Mouse (Mus musculus) heart, embryonic 10.5 days (tissue): ENCODE measurements around the gene Thap7. TPM values are rescaled to one million over a fixed set of nuclear protein-coding genes. Genes with fewer than 3 reads are reported as not detected.
A peak's percentile ranks its signal among the peaks of the same experiment; 100 is the strongest.
"Not testable (repeated sequence)": the region's sequence is repeated elsewhere in the genome, so short reads cannot be mapped to it uniquely, and the experiment has no call there.

ENCODE experiments used
- DNase-seq: peaks from one replicate; pipeline ENCODE4 v3.0.0-alpha.2; 2017; ENCODE audit warnings: low spot score
- H3K27ac ChIP-seq: fragments of 300-500 bp; sonication (generic); 2 replicates; pipeline ENCODE4 v1.5.1; 2016; ENCODE audit warnings: mild to moderate bottlenecking
- H3K27me3 ChIP-seq: fragments of 300-500 bp; sonication (generic); 2 replicates; pipeline ENCODE4 v1.6.1; 2016; ENCODE audit warnings: mild to moderate bottlenecking; ENCODE audit not compliant: poor library complexity, insufficient read depth, severe bottlenecking
- H3K36me3 ChIP-seq: fragments of 300-500 bp; sonication (generic); 2 replicates; pipeline ENCODE4 v1.6.1; 2016; ENCODE audit warnings: mild to moderate bottlenecking, moderate library complexity
- H3K4me1 ChIP-seq: fragments of 300-500 bp; sonication (generic); 2 replicates; pipeline ENCODE4 v1.6.1; 2016; ENCODE audit warnings: mild to moderate bottlenecking
- H3K4me3 ChIP-seq: fragments of 300-500 bp; sonication (generic); 2 replicates; pipeline ENCODE4 v1.5.1; 2016; ENCODE audit warnings: mild to moderate bottlenecking, moderate library complexity
- H3K9me3 ChIP-seq: fragments of 300-500 bp; sonication (generic); 2 replicates; pipeline ENCODE4 v1.6.1; 2016; ENCODE audit warnings: mild to moderate bottlenecking, moderate library complexity
- WGBS: fragments of 180-500 bp; shearing (Covaris S2); methylation state at CpG from one replicate; pipeline ENCODE4 v1.1.7; 2016; 5-methylcytosine and 5-hydroxymethylcytosine counted together
- polyA plus RNA-seq: library from polyadenylated mRNA; unstranded; fragments of >200 nt; fragmentation: Nextera tagmentation; extraction: Ambion mirVana; gene quantifications from 2 replicates; pipeline ENCODE4 v1.2.1, GENCODE M21; 2016

Gene Thap7
- polyA plus RNA-seq, 1 experiment from 2014 or later: 48.4 TPM

- WGBS: 55% methylated on average over 4 of the region's 4 CpGs
- Histone ChIP-seq H3K27me3 (0 out of 2 replicates have a peak, but pooled peaks cover 12% of the 10 kb centered on the region), H3K4me1 (peaks cover 62% of the 10 kb centered on the region), H3K27ac (no peak overlapping the region), H3K4me3 (no peak overlapping the region), H3K9me3 (no peaks in the 10 kb centered on the region), H3K36me3 (no peaks in the 10 kb centered on the region)
- no peak for DNase-seq
These were observed 26.0 kb upstream of the Thap7 start for GRCm38 (mm10) chr16:17556907-17557306.

DNA sequence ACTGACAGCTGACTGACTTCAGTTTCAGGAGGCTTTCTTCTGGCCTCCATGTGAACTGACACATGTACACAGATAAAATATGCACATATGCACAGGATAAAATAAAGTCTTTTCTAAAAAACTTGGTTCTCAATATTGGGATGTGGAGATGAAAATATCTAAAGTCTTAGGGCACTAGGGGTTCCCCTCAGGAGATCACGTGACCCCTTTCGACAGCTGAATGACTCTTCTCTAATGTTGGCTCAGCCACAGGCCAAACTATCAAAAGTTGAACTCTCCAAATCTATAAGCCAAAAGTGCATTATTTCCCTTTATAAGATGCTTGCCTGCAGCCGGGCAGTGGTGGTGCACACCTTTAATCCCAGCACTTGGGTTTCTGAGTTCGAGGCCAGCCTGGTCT lies 25.2 kb upstream of the Thap7 start:
- 83% methylated on average over 4 of the region's 4 CpGs for WGBS
- peaks cover 56% of the 10 kb centered on the region for H3K4me1 ChIP-seq
- H3K9me3 ChIP-seq: no peaks in the 10 kb centered on the region

DNA sequence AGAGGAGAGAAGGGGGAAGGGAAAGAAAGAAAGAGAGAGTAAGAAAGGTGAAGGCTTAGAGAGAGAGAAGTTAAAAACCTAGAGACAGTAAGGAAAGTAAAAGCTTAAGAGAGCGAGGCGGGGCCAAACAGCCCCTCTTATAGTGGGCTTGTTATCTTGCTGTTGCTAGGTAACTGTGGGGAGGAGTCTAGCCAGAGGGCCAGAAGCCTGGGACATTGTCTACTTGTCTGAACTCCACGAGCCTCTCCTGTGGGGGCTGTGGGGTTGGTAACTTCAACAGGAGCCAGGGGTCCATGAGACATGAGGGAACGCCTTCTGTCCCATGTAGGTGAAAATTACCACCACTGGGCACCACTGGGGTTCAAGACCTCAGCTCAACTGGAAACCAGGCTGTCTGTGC lies 23.8 kb upstream of the Thap7 start:
- H3K9me3 ChIP-seq, H3K36me3 ChIP-seq: not testable (repeated sequence)
- DNase-seq: peak; percentile 92
- WGBS: 16% methylated on average over 4 of the region's 4 CpGs
- Histone ChIP-seq H3K4me1 (peaks cover 46% of the 10 kb centered on the region), H3K27ac (peak overlapping the region; percentile 87), H3K27me3 (0 out of 2 replicates have a peak, but pooled peaks cover 12% of the 10 kb centered on the region), H3K4me3 (peak overlapping the region; percentile 42)

More for the DNA sequence above, 25.2 kb upstream of the Thap7 start:
- no peak overlapping the region for H3K27ac ChIP-seq
- 0 out of 2 replicates have a peak, but pooled peaks cover 12% of the 10 kb centered on the region for H3K27me3 ChIP-seq
- no peaks in the 10 kb centered on the region for H3K36me3 ChIP-seq
- no peak for DNase-seq
- no peak overlapping the region for H3K4me3 ChIP-seq

DNA sequence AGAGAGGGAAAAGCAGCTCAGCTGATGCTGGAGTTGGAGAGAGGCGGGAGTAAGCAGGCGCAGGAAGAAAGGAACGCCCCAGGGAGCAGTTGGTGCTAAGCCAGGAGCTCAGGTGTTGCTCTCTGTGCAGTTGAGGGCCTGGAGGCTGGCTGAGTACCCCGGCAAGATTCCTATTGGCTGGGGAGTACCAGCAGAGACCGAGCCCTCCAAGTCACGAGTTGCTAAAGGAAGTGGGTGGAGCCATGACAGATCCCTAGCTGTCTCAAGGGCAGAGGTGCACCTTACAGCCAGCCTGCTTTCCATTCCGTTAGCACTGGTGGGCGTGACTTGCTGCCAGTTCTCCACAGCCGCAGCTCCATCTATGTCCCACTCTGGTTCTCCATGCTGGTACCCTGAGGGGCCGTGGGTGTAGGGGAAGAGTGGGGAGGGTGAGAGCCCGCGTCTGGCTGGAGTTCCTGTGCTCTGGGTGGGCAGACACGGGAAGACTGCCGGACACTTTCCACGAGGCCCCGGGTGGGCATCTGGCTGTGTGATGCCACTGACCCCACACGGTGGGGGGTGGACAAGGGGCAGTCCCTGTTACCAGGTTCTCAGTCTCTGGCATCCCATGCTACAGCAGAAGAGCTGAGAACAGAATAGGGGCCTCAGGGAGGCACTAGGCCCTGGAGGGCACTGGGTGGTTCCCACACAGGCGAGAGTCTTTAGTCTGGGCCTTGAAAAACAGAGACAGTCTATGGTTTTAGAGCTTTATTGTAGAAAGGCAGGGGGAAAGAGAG lies 23.2 kb upstream of the Thap7 start:
- WGBS: 9% methylated on average over 18 of the region's 18 CpGs
- H3K4me1 ChIP-seq: peaks cover 41% of the 10 kb centered on the region
- H3K4me3 ChIP-seq: peak overlapping the region; percentile 42
- H3K9me3 ChIP-seq: no peaks in the 10 kb centered on the region
- H3K27me3 ChIP-seq: 0 out of 2 replicates have a peak, but pooled peaks cover 12% of the 10 kb centered on the region
- DNase-seq: peak; percentile 95
- no peaks in the 10 kb centered on the region for H3K36me3 ChIP-seq
- peak overlapping the region; percentile 87 for H3K27ac ChIP-seq

- peaks cover 28% of the 10 kb centered on the region for H3K4me1 ChIP-seq
- H3K36me3 ChIP-seq: no peaks in the 10 kb centered on the region
- no peak overlapping the region for H3K27ac ChIP-seq
- H3K9me3 ChIP-seq: no peaks in the 10 kb centered on the region
- WGBS: 63% methylated on average over 7 of the region's 7 CpGs
- DNase-seq: no peak
- 0 out of 2 replicates have a peak, but pooled peaks cover 12% of the 10 kb centered on the region for H3K27me3 ChIP-seq
- no peak overlapping the region for H3K4me3 ChIP-seq
These were observed 21.9 kb upstream of the Thap7 start for GRCm38 (mm10) chr16:17552837-17553236.

DNA sequence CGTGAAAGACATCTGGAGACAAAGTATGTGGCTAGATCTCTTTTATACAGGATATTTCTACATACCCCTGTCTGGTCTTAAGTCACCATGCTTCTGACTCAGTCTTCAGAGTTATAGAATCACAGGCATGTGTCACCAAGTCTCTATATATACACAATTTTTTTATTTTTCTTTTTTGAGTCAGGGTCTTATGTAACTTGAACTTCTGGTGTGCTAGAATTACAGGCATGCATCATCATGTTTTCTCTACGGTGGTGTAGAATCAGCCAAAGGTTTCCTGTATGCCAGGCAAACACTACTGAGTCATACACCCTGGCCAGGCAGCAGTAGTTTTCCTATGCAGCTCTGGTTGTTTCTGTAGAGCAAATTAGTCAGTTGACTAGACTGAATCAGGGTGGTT lies 11.7 kb upstream of the Thap7 start:
- DNase-seq: no peak
- Histone ChIP-seq H3K4me3 (no peak overlapping the region), H3K27ac (no peak overlapping the region), H3K4me1 (no peaks in the 10 kb centered on the region), H3K36me3 (no peaks in the 10 kb centered on the region), H3K27me3 (peaks cover 12% of the 10 kb centered on the region; the same call in 1 of the 2 replicates), H3K9me3 (no peaks in the 10 kb centered on the region)
- whole genome bisulfite sequencing: 60% methylated on average over 2 of the region's 2 CpGs

DNA sequence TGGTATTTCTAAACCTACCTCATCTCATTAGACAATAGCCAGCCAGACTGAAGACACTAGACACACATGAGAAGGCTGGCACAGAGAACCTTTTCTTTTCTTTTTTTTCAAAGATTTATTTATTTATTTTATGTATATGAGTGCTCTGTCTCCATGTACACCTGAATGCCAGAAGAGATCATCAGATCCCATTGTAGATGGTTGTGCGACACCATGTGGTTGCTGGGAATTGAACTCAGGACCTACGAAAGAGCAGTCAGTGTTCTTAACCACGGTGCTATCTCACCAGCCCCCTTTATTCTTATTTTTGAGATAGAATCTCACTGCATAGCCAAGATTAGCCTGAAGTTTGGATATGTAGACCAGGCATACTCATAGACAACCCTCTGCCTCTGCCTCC lies 5.6 kb upstream of the Thap7 start:
- no peak for DNase-seq
- Histone ChIP-seq H3K36me3 (no peaks in the 10 kb centered on the region), H3K9me3 (no peaks in the 10 kb centered on the region), H3K4me3 (no peak overlapping the region), H3K27ac (no peak overlapping the region), H3K4me1 (peaks cover 9% of the 10 kb centered on the region), H3K27me3 (peaks cover 12% of the 10 kb centered on the region; the same call in 1 of the 2 replicates)
- WGBS: 91% methylated on average over 3 of the region's 3 CpGs

DNA sequence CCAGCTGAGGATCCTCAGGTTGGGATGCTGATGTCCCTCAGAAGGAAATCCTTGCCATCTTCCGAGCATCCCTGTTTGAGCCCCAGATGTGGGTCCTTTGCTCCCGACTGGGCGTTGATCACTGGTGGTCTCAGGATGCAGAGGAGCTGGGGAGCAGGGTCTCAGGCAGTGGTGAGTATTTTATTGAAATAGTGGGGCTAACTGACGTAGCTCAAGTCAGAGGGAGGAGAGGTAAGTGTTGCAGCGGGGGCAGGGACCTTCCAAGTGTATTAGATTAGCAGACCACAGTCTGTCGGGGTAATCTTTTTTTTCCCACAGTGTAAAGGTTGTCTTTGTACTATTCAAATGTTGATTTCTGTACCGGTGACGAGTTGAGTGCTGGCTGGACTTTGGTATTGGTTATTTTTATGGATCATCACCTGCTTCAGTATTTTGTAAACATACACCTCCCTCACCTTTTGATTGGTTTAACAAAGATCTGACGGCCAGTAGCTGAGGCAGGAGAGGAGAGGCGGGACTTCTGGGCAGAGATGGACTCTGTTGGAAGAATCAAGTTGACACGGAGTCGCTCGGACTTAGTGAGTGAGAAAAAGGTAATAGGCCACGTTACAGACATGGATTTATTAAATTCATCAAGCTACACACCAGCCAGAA lies 1.9 kb upstream of the Thap7 start:
- no peaks in the 10 kb centered on the region for H3K27me3 ChIP-seq
- DNase-seq: no peak
- 62% methylated on average over 14 of the region's 14 CpGs for WGBS
- peaks cover 26% of the 10 kb centered on the region for H3K4me1 ChIP-seq
- no peak overlapping the region for H3K4me3 ChIP-seq
- H3K9me3 ChIP-seq: no peaks in the 10 kb centered on the region
- no peak overlapping the region for H3K27ac ChIP-seq
- H3K36me3 ChIP-seq: peaks cover 13% of the 10 kb centered on the region

DNA sequence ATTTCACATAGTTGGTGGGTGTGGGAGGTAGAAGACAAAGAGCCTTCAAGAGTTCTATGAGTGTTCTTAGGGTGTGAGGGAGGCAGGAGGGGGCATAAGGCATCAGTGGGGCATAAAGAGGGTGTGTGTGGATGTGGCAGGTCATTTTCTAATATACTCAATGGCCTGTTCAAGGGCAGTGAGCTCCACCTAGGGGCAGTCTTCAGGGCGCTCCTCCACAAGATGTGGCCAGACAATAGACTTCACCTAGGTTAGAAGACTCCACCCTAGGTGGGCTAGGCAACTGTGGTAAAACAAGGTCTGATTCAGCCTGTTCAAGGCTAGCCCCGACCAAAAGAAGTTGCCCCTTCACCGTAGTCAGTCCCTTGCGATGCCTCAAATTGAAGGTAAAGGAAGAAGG lies 1.3 kb upstream of the Thap7 start:
- 46% methylated on average over 4 of the region's 4 CpGs for WGBS
- peaks cover 26% of the 10 kb centered on the region for H3K4me1 ChIP-seq
- no peaks in the 10 kb centered on the region for H3K27me3 ChIP-seq
- no peak overlapping the region for H3K27ac ChIP-seq
- DNase-seq: no peak
- peaks cover 18% of the 10 kb centered on the region for H3K36me3 ChIP-seq
- no peaks in the 10 kb centered on the region for H3K9me3 ChIP-seq
- no peak overlapping the region for H3K4me3 ChIP-seq

- WGBS: 17% methylated on average over 17 of the region's 17 CpGs
- H3K4me1 ChIP-seq: peaks cover 26% of the 10 kb centered on the region
- no peaks in the 10 kb centered on the region for H3K27me3 ChIP-seq
- peak overlapping the region; percentile 94 for H3K27ac ChIP-seq
- H3K36me3 ChIP-seq: peaks cover 40% of the 10 kb centered on the region
- no peak for DNase-seq
- no peaks in the 10 kb centered on the region for H3K9me3 ChIP-seq
- peak overlapping the region; percentile 83 for H3K4me3 ChIP-seq
These were observed 852 bp downstream of the Thap7 start for GRCm38 (mm10) chr16:17529981-17530586.

GRCm38 (mm10) chr16:17528276-17528675 lies 2.7 kb downstream of the Thap7 start:
- no peak for DNase-seq
- no peak overlapping the region for H3K27ac ChIP-seq
- H3K4me1 ChIP-seq: peaks cover 26% of the 10 kb centered on the region
- H3K4me3 ChIP-seq: no peak overlapping the region
- no peaks in the 10 kb centered on the region for H3K27me3 ChIP-seq
- 84% methylated on average over 13 of the region's 13 CpGs for WGBS
- no peaks in the 10 kb centered on the region for H3K9me3 ChIP-seq
- H3K36me3 ChIP-seq: peaks cover 56% of the 10 kb centered on the region

DNA sequence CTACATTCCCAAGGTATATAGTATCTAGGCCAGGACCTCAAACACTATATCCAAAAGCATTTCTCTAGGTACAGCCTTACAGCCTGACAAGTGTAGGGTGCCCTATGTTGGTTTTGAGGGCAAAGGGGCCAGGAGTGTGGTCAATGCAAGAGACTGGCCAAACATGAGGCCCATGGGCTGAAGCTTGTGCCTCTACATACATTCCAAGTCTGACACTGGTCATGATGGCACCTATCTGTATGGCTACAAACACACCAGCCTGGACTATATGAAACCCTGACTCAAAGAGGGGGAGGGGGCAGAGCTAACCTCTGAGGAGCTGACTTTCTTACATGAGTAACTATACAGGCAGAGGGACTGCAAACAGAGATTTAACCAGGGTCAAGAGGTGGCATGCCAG lies 3.3 kb downstream of the Thap7 start:
- DNase-seq: no peak
- H3K4me3 ChIP-seq: no peak overlapping the region
- H3K9me3 ChIP-seq: no peaks in the 10 kb centered on the region
- H3K4me1 ChIP-seq: peaks cover 26% of the 10 kb centered on the region
- H3K27ac ChIP-seq: no peak overlapping the region
- peaks cover 63% of the 10 kb centered on the region for H3K36me3 ChIP-seq
- H3K27me3 ChIP-seq: no peaks in the 10 kb centered on the region

DNA sequence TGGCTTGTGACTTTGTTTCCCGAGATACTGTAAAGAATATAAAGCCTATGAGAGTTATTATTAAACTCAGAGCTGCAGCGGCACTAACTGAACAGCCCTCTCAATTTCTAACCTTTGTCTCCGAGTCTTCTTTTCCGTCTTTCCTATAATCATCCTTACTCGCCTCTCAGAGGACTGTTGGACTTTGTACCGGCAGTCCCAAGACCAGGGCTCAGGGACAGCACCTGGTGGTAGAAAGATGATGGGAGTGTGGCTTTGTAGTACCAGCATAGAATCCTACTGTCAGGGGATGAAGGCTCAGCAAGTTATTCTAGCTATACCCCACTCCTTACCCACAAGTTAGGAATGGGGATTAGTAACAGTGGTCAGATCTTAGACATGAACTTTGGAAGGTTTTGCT lies 4.7 kb downstream of the Thap7 start:
- Histone ChIP-seq H3K27ac (no peak overlapping the region), H3K4me3 (no peak overlapping the region), H3K4me1 (peaks cover 13% of the 10 kb centered on the region), H3K27me3 (no peaks in the 10 kb centered on the region), H3K36me3 (peaks cover 76% of the 10 kb centered on the region), H3K9me3 (no peaks in the 10 kb centered on the region)
- 88% methylated on average over 6 of the region's 6 CpGs for WGBS
- no peak for DNase-seq
